Mouse (Mus musculus) ES-E14 (cell line): ENCODE results near the gene Castor1. TPM values are rescaled to one million over a fixed set of nuclear protein-coding genes. Genes with fewer than 3 reads are reported as not detected.

Experiments used
- DNase-seq: peaks from one replicate; pipeline ENCODE4 v3.0.0-alpha.2; 2013; ENCODE audit warnings: low read depth, low spot score
- H3K27ac ChIP-seq: 2 replicates; pipeline ENCODE4 v1.5.1; 2012; ENCODE audit warnings: low read depth, mild to moderate bottlenecking, low read length, moderate library complexity, mixed read lengths; ENCODE audit not compliant: poor library complexity, insufficient read depth, severe bottlenecking
- H3K36me3 ChIP-seq: 2 replicates; pipeline ENCODE4 v1.6.1; 2012; ENCODE audit warnings: mild to moderate bottlenecking, low read length, moderate library complexity, mixed read lengths; ENCODE audit not compliant: control insufficient read depth, poor library complexity, insufficient read depth, severe bottlenecking
- H3K4me1 ChIP-seq, 2 experiments: fragments of 150-350 bp in 1 of 2; sonication (generic) in 1 of 2; 2 replicates each; pipeline ENCODE4 v1.6.1; 2012; ENCODE audit warnings: low read length in 2 of 2, mild to moderate bottlenecking in 1 of 2, mixed read lengths in 1 of 2; ENCODE audit not compliant: control insufficient read depth in 2 of 2, insufficient read depth in 2 of 2, poor library complexity in 1 of 2
- H3K4me3 ChIP-seq, 2 experiments: fragments of 150-350 bp in 1 of 2; sonication (generic) in 1 of 2; 2 replicates each; pipeline ENCODE4 v1.5.1; 2012; ENCODE audit warnings: low read length in 2 of 2, low read depth in 1 of 2, mild to moderate bottlenecking in 1 of 2, mixed read lengths in 1 of 2; ENCODE audit not compliant: insufficient read depth in 1 of 2, poor library complexity in 1 of 2, severe bottlenecking in 1 of 2
- H3K9ac ChIP-seq: 2 replicates; pipeline ENCODE4 v1.6.1; 2012; ENCODE audit warnings: low read depth, mild to moderate bottlenecking, low read length, mixed read lengths; ENCODE audit not compliant: poor library complexity, insufficient read depth, severe bottlenecking
- H3K9me3 ChIP-seq: fragments of 150-350 bp; sonication (generic); 2 replicates; pipeline ENCODE4 v1.6.1; 2012; ENCODE audit warnings: low read depth, mild to moderate bottlenecking, low read length; ENCODE audit not compliant: control insufficient read depth, insufficient read depth
- CHD2 ChIP-seq: IDR thresholded peaks from 2 replicates; pipeline ENCODE4 v1.6.1; 2014; ENCODE audit warnings: mild to moderate bottlenecking, low read depth, low read length, inconsistent platforms
- HCFC1 ChIP-seq: IDR thresholded peaks from 2 replicates; pipeline ENCODE4 v1.6.1; 2012; ENCODE audit warnings: low read length, inconsistent platforms, borderline replicate concordance; ENCODE audit not compliant: insufficient read depth
- MAFK ChIP-seq: IDR thresholded peaks from 2 replicates; pipeline ENCODE4 v1.6.1; 2014; ENCODE audit warnings: mild to moderate bottlenecking, low read depth, low read length, inconsistent platforms; ENCODE audit not compliant: insufficient read depth
- ZC3H11A ChIP-seq: IDR thresholded peaks from 2 replicates; pipeline ENCODE4 v1.6.1; 2012; ENCODE audit warnings: low read depth, mild to moderate bottlenecking, inconsistent platforms, low read length, borderline replicate concordance
- ZNF384 ChIP-seq: IDR thresholded peaks from 2 replicates; pipeline ENCODE4 v1.6.1; 2012; ENCODE audit warnings: low read depth, low read length, inconsistent platforms
- in situ Hi-C, 2 experiments: fragments of 600-800 bp; cut with MboI; formaldehyde crosslinking; loops; one replicate each; pipeline ENCODE4 v1.15.1; 2025; ENCODE audit warnings: low sequenced_read_pairs in 2 of 2, inconsistent platforms in 1 of 2; ENCODE audit not compliant: unreplicated experiment in 2 of 2
- total RNA-seq: library from RNA; depleted of rRNA; stranded (reverse); fragments of 300-350 nt; gene quantifications from 2 replicates; pipeline ENCODE4 v1.2.3, GENCODE M21; 2012

Castor1 gene
- total RNA-seq, 1 experiment: 45.5 TPM

- Histone ChIP-seq H3K36me3 (no peaks in the 10 kb centered on the region), H3K9ac (no peak overlapping the region), H3K9me3 (no peaks in the 10 kb centered on the region), H3K4me1 (peaks cover 0 to 27% of the 10 kb centered on the region in 2 experiments; a peak in 2 of 4 replicates), H3K27ac (no peak overlapping the region), H3K4me3 (no peak overlapping the region)
- DNase-seq: no peak
- in situ Hi-C loops: no loop called here
- TF ChIP-seq CHD2: no peak
- no peak for TF ChIP-seq ZNF384
Measured at GRCm38 (mm10) chr11:4238167-4238566, 20.1 kb downstream of the Castor1 start.

DNA sequence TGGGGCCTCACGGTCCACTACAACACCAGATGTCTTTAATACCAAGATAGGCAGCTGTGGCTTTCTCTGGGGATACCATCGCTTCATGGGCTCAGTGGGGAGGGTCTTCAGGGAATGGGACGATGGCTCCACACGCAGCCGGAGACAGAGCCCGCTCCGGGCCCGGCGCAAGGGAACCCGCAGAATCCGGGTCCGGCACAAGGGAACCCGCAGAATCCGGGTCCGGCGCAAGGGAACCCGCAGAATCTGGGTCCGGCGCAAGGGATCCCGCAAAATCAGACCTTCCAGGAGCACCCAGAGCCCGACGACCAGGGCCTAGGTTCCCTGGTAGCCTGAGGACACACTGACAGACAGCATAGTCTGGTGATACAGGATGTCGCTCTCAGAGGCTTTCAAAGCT is 21.7 kb downstream of the Castor1 start:
- Histone ChIP-seq H3K4me3 (peak overlapping the region; percentile 20 to 40), H3K9ac (no peak overlapping the region; the same call in 1 of the 2 replicates), H3K9me3 (no peaks in the 10 kb centered on the region), H3K27ac (no peak overlapping the region), H3K36me3 (no peaks in the 10 kb centered on the region), H3K4me1 (peaks cover 0 to 27% of the 10 kb centered on the region in 2 experiments; a peak in 2 of 4 replicates)
- DNase-seq: no peak
- in situ Hi-C loops: no loop called here
- TF ChIP-seq MAFK (no peak), ZC3H11A (no peak), CHD2 (no peak), ZNF384 (no peak), HCFC1 (no peak)

GRCm38 (mm10) chr11:4240151-4240550 is 22.1 kb downstream of the Castor1 start:
- TF ChIP-seq MAFK (no peak), ZNF384 (no peak)
- H3K4me3 ChIP-seq: peak overlapping the region in 1 of 2 experiments; percentile 40; a peak in 2 of 4 replicates
- H3K9me3 ChIP-seq: no peaks in the 10 kb centered on the region
- no peak overlapping the region for H3K27ac ChIP-seq
- no peaks in the 10 kb centered on the region for H3K36me3 ChIP-seq
- H3K9ac ChIP-seq: no peak overlapping the region; the same call in 1 of the 2 replicates
- peaks cover 0 to 27% of the 10 kb centered on the region in 2 experiments; a peak in 2 of 4 replicates for H3K4me1 ChIP-seq
- in situ Hi-C loops: no loop called here
- DNase-seq: no peak

DNA sequence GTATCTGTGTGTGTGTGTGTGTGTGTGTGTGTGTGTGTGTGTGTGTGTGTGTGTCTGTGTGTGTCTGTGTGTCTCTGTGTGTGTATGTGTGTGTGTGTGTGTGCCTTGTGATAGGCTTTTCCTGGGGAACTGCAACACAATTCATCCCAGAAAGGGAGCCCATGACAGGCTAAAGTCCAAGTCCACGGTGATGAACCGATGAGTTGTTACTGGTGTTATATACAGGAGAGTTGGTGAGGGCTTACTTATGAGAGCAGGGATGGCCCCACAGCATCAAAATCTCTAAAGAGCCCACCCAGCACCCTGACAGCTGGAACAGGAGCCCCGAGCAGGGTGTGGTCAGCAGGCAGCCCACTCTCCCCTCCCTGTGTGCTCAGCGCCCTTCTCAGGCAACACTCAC is 23.2 kb downstream of the Castor1 start:
- DNase-seq: no peak
- in situ Hi-C loops: no loop called here
- H3K9ac ChIP-seq: no peak overlapping the region
- no peak for TF ChIP-seq HCFC1
- no peaks in the 10 kb centered on the region for H3K9me3 ChIP-seq
- H3K36me3 ChIP-seq: no peaks in the 10 kb centered on the region
- H3K4me1 ChIP-seq: peaks cover 3 to 23% of the 10 kb centered on the region in 2 experiments; a peak in 3 of 4 replicates
- no peak overlapping the region for H3K4me3 ChIP-seq
- H3K27ac ChIP-seq: no peak overlapping the region

- TF ChIP-seq MAFK (no peak), HCFC1 (no peak), ZC3H11A (no peak), ZNF384 (no peak), CHD2 (no peak)
- H3K9me3 ChIP-seq: no peaks in the 10 kb centered on the region
- peak; percentile 59 for DNase-seq
- H3K4me3 ChIP-seq: peak overlapping the region in 1 of 2 experiments; percentile 18; a peak in 2 of 4 replicates
- H3K36me3 ChIP-seq: no peaks in the 10 kb centered on the region
- in situ Hi-C loops: no loop called here
- no peak overlapping the region for H3K9ac ChIP-seq
- H3K27ac ChIP-seq: peak overlapping the region; percentile 81; the same call in 1 of the 2 replicates
- peaks cover 6 to 7% of the 10 kb centered on the region in 2 experiments for H3K4me1 ChIP-seq
Measured at GRCm38 (mm10) chr11:4246126-4246525, 28.1 kb downstream of the Castor1 start.
